7 mouse cellular contexts compared by ENCODE assay signal in the genomic region with DNA sequence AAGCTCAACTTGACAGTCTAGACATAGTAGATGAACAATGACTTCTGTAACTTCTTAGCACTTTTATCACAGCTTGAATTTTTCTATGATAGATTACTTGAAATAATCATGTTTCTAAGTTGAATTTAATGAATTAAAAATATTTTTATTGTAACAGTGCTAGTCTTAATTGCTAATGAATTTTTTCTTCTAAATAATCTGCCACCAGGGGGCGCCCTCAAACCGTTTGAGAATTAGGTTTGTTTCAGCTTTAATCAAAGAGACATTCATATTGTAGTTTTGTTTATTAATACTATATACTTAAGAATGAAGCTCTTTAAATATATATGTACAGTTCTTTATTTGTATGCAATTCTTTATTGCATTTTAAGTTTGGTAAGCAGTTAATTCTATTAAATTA. TPM values are rescaled to one million over a fixed set of nuclear protein-coding genes. Genes with fewer than 3 reads are reported as not detected.
DNase-seq lines count a peak whose midpoint lies in the region.

No protein-coding gene starts in this region.

- intact Hi-C loops in heart, postnatal 36 days (cut with DNase I): loop anchor here (1.0 kb wide), 1 partner anchor 253 kb away; no protein-coding TSS in a partner anchor

- peak; percentile 74 for DNase-seq in layer of hippocampus, adult 11-12 months (ENCODE audit: low spot score)
- DNase-seq in layer of hippocampus, adult 9-11 months: no peak
- peak; percentile 49 for DNase-seq in Muller cell, postnatal 12 days (ENCODE audit: inconsistent ontology term)
- peak; percentile 58 for DNase-seq in c-Kit-positive CD71-negative TER-119-negative erythroid progenitor cells, embryonic 14.5 days (ENCODE audit: low read depth)
- DNase-seq in heart, postnatal 36 days: peak; percentile 46 to 71
- peak; percentile 52 for DNase-seq in limb, embryonic 10.5 days (ENCODE audit: low spot score)
- DNase-seq in right cerebral cortex, postnatal 14 days: peak; percentile 66

- no peak overlapping the region for H3K27ac ChIP-seq in limb, embryonic 10.5 days

- no peak overlapping the region for H3K4me3 ChIP-seq in limb, embryonic 10.5 days

- no peaks in the 10 kb centered on the region for H3K9me3 ChIP-seq in limb, embryonic 10.5 days (replicated peaks)

- H3K36me3 ChIP-seq in limb, embryonic 10.5 days: peaks cover 24% of the 10 kb centered on the region

- under 1% methylated on average over 2 of the region's 2 CpGs for WGBS in limb, embryonic 10.5 days

- H3K4me1 ChIP-seq in limb, embryonic 10.5 days: no peaks in the 10 kb centered on the region

- H3K27me3 ChIP-seq in limb, embryonic 10.5 days (ENCODE audit: low read depth, poor library complexity, severe bottlenecking): no peaks in the 10 kb centered on the region

RNA-seq across cellular contexts. Expression of a gene that starts 27.2 kb away (rescaled TPM):
- total RNA-seq in heart, postnatal 36 days (2021): 10 to 100 TPM; 17.4 to 19.9 TPM
- polyA plus RNA-seq in limb, embryonic 10.5 days (2016; fragmentation: Nextera tagmentation; extraction: Ambion mirVana): 52.4 and 56.0 TPM in 2 replicates

RNA-seq across cellular contexts. Expression of a gene that starts 27.3 kb away (rescaled TPM):
- 100 to 1,000 TPM; 218 to 234 TPM for total RNA-seq in heart, postnatal 36 days (2021)
- 353 and 441 TPM in 2 replicates for polyA plus RNA-seq in limb, embryonic 10.5 days (2016; fragmentation: Nextera tagmentation; extraction: Ambion mirVana)
